Mouse (Mus musculus) lung, postnatal 36 days (tissue): Measurements from ENCODE around the gene Psmd14.

Experiments
- DNase-seq: peaks from one replicate; pipeline ENCODE4 v3.0.0; 2022; ENCODE audit warnings: mixed read lengths

The Psmd14 gene

GRCm38 (mm10) chr2:61711108-61712040, at the start of gene Psmd14:
Gene Psmd14 (plus strand): TSS chr2:61711694.
- DNase-seq: peak; percentile 92

DNA sequence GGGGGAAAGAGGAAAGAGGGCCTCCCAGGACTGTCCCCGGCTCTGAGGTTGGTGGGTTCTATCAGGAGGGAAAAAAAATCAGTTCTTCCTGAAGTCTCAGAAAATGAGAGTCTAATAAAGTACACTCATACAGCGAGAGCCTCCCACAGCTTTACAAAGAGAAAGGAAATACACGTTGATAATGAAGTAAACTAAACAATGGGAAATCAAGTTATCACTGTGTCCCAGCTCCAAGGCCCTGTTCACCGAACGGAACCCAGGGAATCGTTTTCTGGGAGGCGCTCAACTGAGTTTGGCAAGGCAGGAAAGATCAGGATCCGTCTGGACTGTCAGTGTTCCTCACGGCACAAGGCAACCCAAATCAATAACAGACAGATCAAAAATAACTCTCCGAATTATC, 48.7 kb upstream of the Psmd14 start:
- DNase-seq: peak; percentile 12

- no peak for DNase-seq
Measured at GRCm38 (mm10) chr2:61663573-61664241, 47.8 kb upstream of the Psmd14 start.

GRCm38 (mm10) chr2:61667420-61667819, 44.1 kb upstream of the Psmd14 start:
- no peak for DNase-seq

DNA sequence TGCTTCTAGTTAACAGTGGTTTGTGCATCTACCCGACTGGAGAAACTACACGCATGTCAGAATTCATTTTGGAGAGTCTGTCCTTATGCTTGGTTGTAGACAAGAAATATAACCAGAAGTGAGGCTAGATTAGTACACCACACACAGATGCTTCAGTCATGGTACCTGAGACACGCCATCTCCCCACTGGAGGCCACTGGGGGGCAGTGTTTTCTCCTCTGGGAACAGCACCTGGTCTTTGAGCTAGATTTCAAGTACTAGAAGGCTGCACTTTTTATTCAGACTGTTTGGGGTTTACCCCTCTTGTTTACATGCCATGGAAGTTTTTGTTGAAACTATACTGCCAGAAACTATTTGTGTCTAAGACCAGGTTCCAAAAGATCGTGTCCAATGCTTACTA, 43.2 kb upstream of the Psmd14 start:
- peak; percentile 73 for DNase-seq

DNA sequence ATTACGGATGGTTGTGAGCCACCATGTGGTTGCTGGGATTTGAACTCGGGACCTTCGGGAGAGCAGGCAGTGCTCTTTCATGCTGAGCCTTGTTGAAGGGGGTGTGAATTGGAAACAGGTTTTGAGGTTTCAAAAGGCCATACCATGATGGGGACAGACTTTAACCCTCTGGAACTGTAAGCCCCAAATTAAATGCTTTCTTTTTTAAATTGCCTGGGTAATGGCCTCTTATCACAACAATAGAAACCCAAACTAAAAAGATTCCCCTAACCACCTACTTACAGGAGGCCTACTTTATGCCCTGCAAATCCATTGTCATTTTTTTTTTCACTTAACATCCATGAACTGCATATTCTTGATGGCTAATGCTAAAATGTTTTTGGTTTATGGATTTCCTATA, 36.9 kb upstream of the Psmd14 start:
- DNase-seq: no peak

GRCm38 (mm10) chr2:61681572-61681971, 29.9 kb upstream of the Psmd14 start:
- DNase-seq: no peak

DNA sequence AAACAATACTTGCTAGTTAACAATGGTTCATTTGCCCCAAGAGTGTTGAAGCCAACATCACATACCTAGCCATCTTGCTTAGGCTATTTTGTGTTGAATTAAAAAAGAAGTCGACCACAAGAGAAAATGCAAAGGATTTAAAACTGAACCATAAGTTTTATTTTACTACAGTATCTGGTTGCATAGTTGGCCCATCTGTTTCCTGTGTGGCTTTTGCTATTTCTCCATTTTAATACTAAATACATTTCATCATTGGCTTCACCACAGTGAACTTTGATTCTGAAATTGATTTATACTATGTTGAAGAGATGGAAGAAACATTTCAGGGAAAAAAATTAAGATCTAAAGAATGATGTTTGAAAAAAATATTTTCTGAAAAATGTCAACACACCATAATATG, 25.0 kb upstream of the Psmd14 start:
- no peak for DNase-seq

DNA sequence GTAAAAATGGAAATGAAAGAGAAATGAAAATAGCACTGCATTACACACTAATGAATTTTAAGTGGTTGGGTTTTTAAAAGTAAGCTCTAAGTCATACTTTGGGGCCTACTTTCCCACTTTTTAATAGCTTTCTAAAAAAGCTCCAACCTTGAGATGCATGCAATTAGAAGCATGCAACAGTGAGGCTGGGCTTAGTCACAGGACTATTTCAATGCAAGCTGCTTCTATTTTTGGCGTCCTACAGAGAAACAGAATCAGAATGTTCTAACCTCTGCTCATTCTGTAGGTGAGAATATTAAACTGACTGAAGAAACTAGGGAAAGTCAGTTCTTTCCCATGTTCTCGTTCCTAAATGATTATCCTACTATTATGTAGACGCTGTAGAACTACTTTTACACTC, 22.4 kb upstream of the Psmd14 start:
- DNase-seq: no peak

GRCm38 (mm10) chr2:61709570-61709969, 1.9 kb upstream of the Psmd14 start:
- no peak for DNase-seq

GRCm38 (mm10) chr2:61712526-61712925, 1.0 kb downstream of the Psmd14 start:
- no peak for DNase-seq

DNA sequence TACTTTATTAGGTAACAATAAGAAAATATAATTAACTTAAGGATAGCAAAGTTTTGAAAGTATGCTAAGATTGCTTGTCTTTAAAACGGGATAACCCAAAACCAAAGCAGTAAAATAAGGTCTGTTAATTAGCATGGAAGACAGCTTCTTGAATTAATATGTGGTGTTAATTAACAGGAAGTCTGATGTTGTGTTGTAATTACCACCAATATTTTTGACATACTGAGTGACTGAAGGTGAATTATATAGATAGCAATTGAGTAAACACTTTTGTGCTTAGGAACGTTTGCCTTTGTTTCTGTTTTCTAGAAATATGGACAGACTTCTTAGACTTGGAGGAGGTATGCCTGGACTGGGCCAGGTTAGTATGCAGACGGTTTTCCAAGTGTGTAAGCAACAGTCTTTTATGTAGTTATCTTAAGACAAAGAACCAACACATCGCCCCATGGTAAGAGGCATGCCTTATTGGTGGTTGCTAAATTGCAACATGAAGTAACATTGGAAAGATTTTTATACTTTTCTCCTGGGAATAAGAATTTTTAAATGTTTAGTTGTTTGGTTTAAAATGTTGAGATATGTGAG, 11.0 kb downstream of the Psmd14 start:
- DNase-seq: no peak

- no peak for DNase-seq
Measured at GRCm38 (mm10) chr2:61732802-61733486, 21.4 kb downstream of the Psmd14 start.

DNA sequence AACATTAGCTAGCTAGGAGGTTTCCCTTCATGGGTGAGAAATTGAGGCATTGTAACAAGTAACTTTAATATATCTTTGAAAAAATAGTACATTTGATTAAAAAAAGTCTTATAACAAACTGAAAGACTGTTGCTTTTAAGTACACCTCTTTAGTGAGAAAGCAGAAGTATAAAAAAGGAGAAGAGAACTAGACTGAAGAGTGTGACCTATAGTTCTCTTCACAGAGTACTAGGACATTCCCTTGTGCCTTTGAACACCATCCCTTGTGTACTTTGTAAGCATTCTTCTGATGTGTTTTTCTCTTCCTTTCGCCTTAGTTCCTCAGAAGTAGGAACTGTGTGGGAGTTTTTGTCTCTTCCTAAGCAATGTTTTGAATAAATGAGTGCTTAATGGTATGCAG, 22.7 kb downstream of the Psmd14 start:
- no peak for DNase-seq

GRCm38 (mm10) chr2:61746051-61746450, 34.6 kb downstream of the Psmd14 start:
- no peak for DNase-seq

GRCm38 (mm10) chr2:61746580-61746979, 35.1 kb downstream of the Psmd14 start:
- DNase-seq: no peak

GRCm38 (mm10) chr2:61747411-61747810, 35.9 kb downstream of the Psmd14 start:
- no peak for DNase-seq

- DNase-seq: no peak
Measured at GRCm38 (mm10) chr2:61750702-61751101, 39.2 kb downstream of the Psmd14 start.

DNA sequence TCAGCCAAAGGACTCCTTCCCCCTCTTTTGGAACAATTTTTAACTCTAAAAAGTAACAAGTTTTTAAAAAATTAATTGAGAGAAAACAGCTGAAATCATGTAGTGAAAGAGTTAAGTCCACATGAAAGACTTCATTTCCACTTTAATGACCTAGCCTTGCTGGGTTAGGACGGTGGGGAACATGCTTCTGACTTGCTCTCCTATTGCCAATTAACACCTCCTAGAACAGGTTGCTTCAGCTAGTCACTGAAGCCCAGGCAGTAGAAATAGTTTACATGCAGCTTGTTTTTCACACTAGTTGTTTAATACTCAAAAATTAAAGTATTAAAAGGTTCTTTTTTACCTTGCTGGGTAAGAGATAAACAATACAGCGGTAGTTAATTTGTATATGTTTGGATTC, 39.8 kb downstream of the Psmd14 start:
- no peak for DNase-seq

- no peak for DNase-seq
Measured at GRCm38 (mm10) chr2:61752362-61752761, 40.9 kb downstream of the Psmd14 start.

- no peak for DNase-seq
Measured at GRCm38 (mm10) chr2:61754989-61755388, 43.5 kb downstream of the Psmd14 start.

DNA sequence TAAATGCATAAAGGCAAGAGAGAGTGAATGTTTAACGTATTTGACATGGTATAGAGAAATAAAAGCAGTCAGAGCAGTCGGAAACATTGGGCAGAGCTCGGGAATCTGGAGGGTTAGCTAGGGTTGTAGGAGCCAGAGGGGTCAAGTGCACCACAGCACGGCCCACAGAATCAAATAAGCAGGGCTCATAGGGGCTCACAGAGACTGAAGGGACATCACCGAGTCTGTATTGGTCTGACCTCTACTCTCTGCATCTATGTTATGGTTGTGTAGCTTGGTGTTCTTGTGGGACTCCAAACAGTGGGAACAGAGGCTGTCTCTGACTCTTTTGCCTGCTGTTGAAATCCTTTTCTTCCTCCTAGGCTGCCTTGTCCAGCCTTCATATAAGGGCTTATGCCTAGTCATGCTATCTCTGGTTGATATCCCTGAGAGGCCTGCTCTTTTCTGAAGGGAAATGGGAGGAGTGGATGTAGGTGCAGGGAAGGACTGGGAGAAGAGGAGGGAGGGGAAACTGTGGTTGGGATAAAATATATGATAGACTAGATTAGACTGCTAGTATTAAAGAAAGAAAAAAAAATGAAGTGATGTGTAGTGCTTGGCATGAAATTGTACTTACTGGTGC, 47.9 kb downstream of the Psmd14 start:
- DNase-seq: no peak

DNA sequence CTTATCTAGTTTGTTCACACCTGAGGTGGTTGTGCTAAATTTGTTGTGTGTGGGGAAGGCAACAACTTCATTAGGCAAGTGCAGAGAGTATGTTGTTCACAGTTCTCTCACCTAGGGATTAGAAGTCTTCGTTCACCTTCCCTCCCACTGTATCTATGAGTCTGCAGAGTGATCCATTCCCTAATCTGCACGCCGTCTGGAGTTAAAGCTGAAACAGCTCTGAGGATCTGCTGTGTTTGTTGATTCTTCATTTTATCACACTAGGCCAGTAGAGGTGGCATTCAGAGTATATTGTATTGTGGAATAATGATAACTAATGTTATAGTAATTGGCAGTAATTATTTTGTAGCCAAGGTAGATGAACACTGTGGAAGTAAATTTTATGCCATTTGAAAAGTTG, 48.5 kb downstream of the Psmd14 start:
- DNase-seq: no peak
